Mouse (Mus musculus) ES-E14 (cell line): ENCODE measurements around the gene Rnf166.

Experiments used
- CHD2 ChIP-seq: IDR thresholded peaks from 2 replicates; pipeline ENCODE4 v1.6.1; 2014; ENCODE audit warnings: mild to moderate bottlenecking, low read depth, low read length, inconsistent platforms
- HCFC1 ChIP-seq: IDR thresholded peaks from 2 replicates; pipeline ENCODE4 v1.6.1; 2012; ENCODE audit warnings: low read length, inconsistent platforms, borderline replicate concordance; ENCODE audit not compliant: insufficient read depth
- MAFK ChIP-seq: IDR thresholded peaks from 2 replicates; pipeline ENCODE4 v1.6.1; 2014; ENCODE audit warnings: mild to moderate bottlenecking, low read depth, low read length, inconsistent platforms; ENCODE audit not compliant: insufficient read depth
- ZC3H11A ChIP-seq: IDR thresholded peaks from 2 replicates; pipeline ENCODE4 v1.6.1; 2012; ENCODE audit warnings: low read depth, mild to moderate bottlenecking, inconsistent platforms, low read length, borderline replicate concordance
- ZNF384 ChIP-seq: IDR thresholded peaks from 2 replicates; pipeline ENCODE4 v1.6.1; 2012; ENCODE audit warnings: low read depth, low read length, inconsistent platforms

DNA sequence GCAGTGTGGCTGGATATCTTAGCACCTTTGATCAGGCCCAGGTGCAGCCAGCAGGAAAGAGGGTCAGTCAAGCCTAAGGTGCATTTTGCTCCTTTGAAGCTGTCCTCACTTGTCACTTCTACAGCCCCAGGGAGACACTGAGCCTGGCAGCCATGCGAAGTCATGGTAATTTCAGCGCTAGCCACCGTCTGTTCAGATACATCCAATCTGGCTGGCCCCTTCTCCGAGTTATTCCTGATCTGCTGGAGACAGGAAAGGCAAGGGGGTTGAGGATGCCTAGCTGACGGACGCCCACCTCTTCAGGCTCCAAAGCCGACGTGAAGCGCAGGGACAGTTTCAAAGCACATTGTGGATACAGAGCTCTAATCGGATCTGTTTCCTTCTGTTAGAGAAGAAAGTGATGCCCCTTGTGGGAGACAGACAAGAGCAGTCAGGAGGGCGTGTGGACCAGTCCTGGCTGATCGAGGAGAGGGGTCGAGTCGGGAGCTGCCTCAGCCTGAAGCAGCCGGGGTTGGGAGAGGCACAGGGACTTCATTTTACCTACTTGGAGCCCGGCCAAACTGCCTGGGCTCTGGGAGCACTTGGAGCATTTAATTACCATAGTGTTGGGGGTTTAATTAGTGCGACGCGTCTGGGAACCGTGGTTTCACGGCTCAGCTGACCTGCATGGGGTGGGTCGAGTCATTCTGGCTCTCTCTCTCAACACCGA, 47.9 kb upstream of the Rnf166 start:
- no peak for TF ChIP-seq HCFC1
- TF ChIP-seq ZC3H11A: no peak
- no peak for TF ChIP-seq MAFK
- TF ChIP-seq CHD2: no peak
- no peak for TF ChIP-seq ZNF384
